38 mouse cellular contexts compared by ENCODE assay signal in the genomic region with DNA sequence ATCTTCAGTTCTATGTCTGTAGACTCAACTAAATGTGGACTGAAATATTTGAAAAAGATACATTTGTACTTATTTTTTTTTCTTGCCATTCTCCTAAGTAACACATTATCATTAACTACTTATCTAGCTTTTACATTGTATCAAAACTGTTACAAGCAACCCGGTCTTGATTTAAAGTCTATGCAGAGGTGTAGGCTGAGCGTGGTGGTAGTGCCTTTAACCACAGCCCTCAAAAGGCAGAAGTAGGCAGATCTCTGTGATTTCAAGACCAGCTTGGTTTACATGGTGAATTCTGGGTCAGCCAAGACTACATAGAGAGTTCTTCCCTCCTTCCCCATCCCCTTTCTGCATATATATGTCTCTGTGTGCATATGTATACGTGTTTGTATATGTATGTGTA. TPM values are rescaled to one million over a fixed set of nuclear protein-coding genes. Genes with fewer than 3 reads are reported as not detected.
"Had no signal": no experiment of that assay in that cellular context is flagged by ENCODE, and none has a peak within 500 bp of the region (broad histone marks: within the 10 kb centered on the region; RNA-seq: fewer than 3 reads in every experiment).

No protein-coding gene starts in this region.

- H3K36me3 ChIP-seq: heart, embryonic 10.5 days; heart, embryonic 12.5 days; hindbrain, embryonic 10.5 days; hindbrain, embryonic 12.5 days; hindbrain, embryonic 15.5 days; kidney, embryonic 15.5 days; limb, embryonic 13.5 days; limb, embryonic 15.5 days; liver, embryonic 12.5 days had no signal

- ATAC-seq: hindbrain, postnatal 0 days; intestine, embryonic 16.5 days; liver, embryonic 12.5 days had no signal

- H3K27me3 ChIP-seq: hindbrain, embryonic 12.5 days; hindbrain, embryonic 15.5 days; kidney, embryonic 15.5 days; limb, embryonic 13.5 days; limb, embryonic 15.5 days had no signal

- H3K9me3 ChIP-seq: heart, embryonic 10.5 days; heart, embryonic 12.5 days; hindbrain, embryonic 10.5 days; hindbrain, embryonic 12.5 days; hindbrain, embryonic 15.5 days; kidney, embryonic 15.5 days; limb, embryonic 13.5 days; limb, embryonic 15.5 days; liver, embryonic 12.5 days had no signal

- H3K4me1 ChIP-seq: kidney, embryonic 15.5 days; limb, embryonic 13.5 days; limb, embryonic 15.5 days had no signal

- H3K4me3 ChIP-seq: heart, embryonic 10.5 days; heart, embryonic 12.5 days; hindbrain, embryonic 10.5 days; hindbrain, embryonic 12.5 days; hindbrain, embryonic 15.5 days; kidney, embryonic 15.5 days; limb, embryonic 13.5 days; limb, embryonic 15.5 days; liver, embryonic 12.5 days had no signal

- H3K9ac ChIP-seq: heart, embryonic 12.5 days; hindbrain, embryonic 12.5 days; hindbrain, embryonic 15.5 days; kidney, embryonic 15.5 days; limb, embryonic 13.5 days; limb, embryonic 15.5 days; liver, embryonic 12.5 days had no signal

- DNase-seq: gastrocnemius, postnatal 14 days; gastrocnemius, postnatal 36 days; heart, adult 18-20 months; heart, postnatal 10 days; heart, postnatal 36 days; kidney, adult 11 months; kidney, adult 2 months; kidney, adult 9 months; kidney, postnatal 10 days; kidney, postnatal 25 days; kidney, postnatal 4 days; layer of hippocampus, adult 9-11 months; layer of hippocampus, postnatal 36 days; left cerebral cortex, postnatal 4 days had no signal

- H3K27ac ChIP-seq: heart, embryonic 10.5 days; hindbrain, embryonic 10.5 days; hindbrain, embryonic 12.5 days; hindbrain, embryonic 15.5 days; hindbrain, postnatal 0 days; kidney, embryonic 15.5 days; limb, embryonic 13.5 days; limb, embryonic 15.5 days; liver, embryonic 12.5 days had no signal

RNA-seq across cellular contexts. Expression of a gene that starts 38.7 kb away (rescaled TPM):
- total RNA-seq: heart, adult 18-20 months; left cerebral cortex, postnatal 10 days; left cerebral cortex, postnatal 4 days; liver, adult 2 months had no signal
- polyA plus RNA-seq: heart, embryonic 16.5 days; hindbrain, embryonic 10.5 days; hindbrain, embryonic 12.5 days; intestine, embryonic 14.5 days; limb, embryonic 11.5 days; limb, embryonic 13.5 days; liver, adult 2 months had no signal

RNA-seq across cellular contexts. Expression of a gene that starts 52.1 kb away (rescaled TPM):
- total RNA-seq: gastrocnemius, adult 8-10 months; heart, adult 8-10 months; heart, postnatal 36 days; layer of hippocampus, adult 18-20 months; layer of hippocampus, postnatal 14 days; left cerebral cortex, adult 18-20 months; left cerebral cortex, adult 8-10 months; left cerebral cortex, postnatal 10 days; left cerebral cortex, postnatal 25 days had no signal
- polyA plus RNA-seq: heart, embryonic 14.5 days; heart, embryonic 16.5 days; limb, embryonic 11.5 days had no signal
